Mouse (Mus musculus): ENCODE results near the gene Flt4. TPM values are rescaled to one million over a fixed set of nuclear protein-coding genes. Genes with fewer than 3 reads are reported as not detected.

Flt4 gene
- total and polyA plus RNA-seq, 3 experiments: 0.06 to 0.17 TPM; not detected in 1

DNA sequence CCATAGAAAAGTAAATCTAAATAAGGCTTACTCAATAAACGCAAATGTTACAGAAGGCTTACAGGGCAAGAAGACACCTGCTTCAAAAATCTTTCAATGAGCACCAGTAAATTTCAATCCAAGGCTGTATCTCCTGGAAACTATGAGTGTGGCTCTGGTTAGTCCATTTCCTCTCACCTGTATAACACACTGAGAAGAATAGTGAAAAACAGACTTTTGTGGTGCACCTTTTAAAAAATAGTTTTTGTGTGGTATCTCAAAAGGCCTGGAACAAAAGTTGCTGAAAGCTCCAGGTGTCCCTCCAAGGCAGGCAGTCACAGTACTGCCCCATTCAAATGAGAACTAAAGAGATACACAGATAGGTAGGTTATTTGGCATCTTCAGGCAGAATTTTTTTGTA is 90.0 kb downstream of the Flt4 start:
- Histone ChIP-seq H3K27me3 (replicated peaks) (no peaks in the 10 kb centered on the region), H3K4me3 (replicated peaks in 1 of 3; ENCODE audit: low read depth in 2 of 3, low read length in 2 of 3, poor library complexity in 1 of 3) (no peak overlapping the region), H3K36me3 (replicated peaks in 1 of 2; ENCODE audit: control insufficient read depth in 1 of 2, insufficient read depth in 1 of 2, low read length in 1 of 2) (peaks cover 23 to 72% of the 10 kb centered on the region in 2 experiments), H3K9me3 (replicated peaks; ENCODE audit: low read length) (no peaks in the 10 kb centered on the region), H3K9ac (ENCODE audit: insufficient read depth, low read depth) (no peak overlapping the region), H3K4me1 (ENCODE audit: control insufficient read depth in 1 of 2, insufficient read depth in 2 of 2) (peaks cover 15 to 88% of the 10 kb centered on the region in 2 experiments), H3K79me2 (replicated peaks; ENCODE audit: control insufficient read depth, extremely low read depth, insufficient read depth, poor library complexity, severe bottlenecking) (peaks cover 68% of the 10 kb centered on the region), H3K27ac (ENCODE audit: insufficient read depth, low read depth) (no peak overlapping the region), H3K4me2 (ENCODE audit: insufficient read depth, low read depth, poor library complexity, severe bottlenecking) (no peak overlapping the region)
- in situ Hi-C loops (cut with MboI; ENCODE audit: low pct_ligation_motif_present, low pct_unique_long_range_greater_than_20kb, low sequenced_read_pairs) (no loop called here), dilution Hi-C loops (cut with MboI; ENCODE audit: extremely low pct_ligation_motif_present, extremely low pct_unique_long_range_greater_than_20kb, low sequenced_read_pairs) (no loop called here)
- no peak for DNase-seq (ENCODE audit: extremely low read depth)
- TF ChIP-seq E2F4 (IDR thresholded peaks at IDR 0.05; ENCODE audit: insufficient replicate concordance, low read depth, low read length) (no peak), USF1 (IDR thresholded peaks at IDR 0.05; ENCODE audit: low read depth, low read length) (no peak), ZC3H11A (IDR thresholded peaks at IDR 0.05; ENCODE audit: low read depth, low read length) (no peak), ZMIZ1 (IDR thresholded peaks at IDR 0.05; ENCODE audit: low read depth, low read length) (no peak), NELFE (IDR thresholded peaks at IDR 0.05; ENCODE audit: low read depth, low read length) (no peak), TCF12 (IDR thresholded peaks at IDR 0.05; ENCODE audit: low read depth, low read length) (peak; percentile 71), HCFC1 (IDR thresholded peaks at IDR 0.05; ENCODE audit: low read depth, low read length) (no peak), MAFK (IDR thresholded peaks at IDR 0.05; ENCODE audit: insufficient replicate concordance, low read length) (no peak), PAX5 (IDR thresholded peaks at IDR 0.05; ENCODE audit: low read length) (no peak), CHD2 (IDR thresholded peaks at IDR 0.05; ENCODE audit: low read length) (no peak; the same call in 1 of the 2 replicates), UBTF (IDR thresholded peaks at IDR 0.05; ENCODE audit: low read depth, low read length) (no peak), SIN3A (IDR thresholded peaks at IDR 0.05; ENCODE audit: low read length) (peak; percentile 57; the same call in 1 of the 2 replicates), NRF1 (IDR thresholded peaks at IDR 0.05; ENCODE audit: low read depth, low read length) (no peak), MAX (IDR thresholded peaks at IDR 0.05; ENCODE audit: low read length) (no peak), JUND (conservative IDR thresholded peaks at IDR 0.05; ENCODE audit: low read depth, low read length) (peak; percentile 83), POLR2AphosphoS2 (IDR thresholded peaks at IDR 0.05; ENCODE audit: low read depth, low read length) (no peak), TBP (conservative IDR thresholded peaks at IDR 0.05; ENCODE audit: low read depth, low read length) (no peak), MXI1 (IDR thresholded peaks at IDR 0.05; ENCODE audit: low read depth, low read length) (no peak), IRF4 (IDR thresholded peaks at IDR 0.05; ENCODE audit: low read depth, low read length) (no peak), SMC3 (IDR thresholded peaks at IDR 0.05; ENCODE audit: low read depth, low read length) (no peak), ZKSCAN1 (IDR thresholded peaks at IDR 0.05; ENCODE audit: borderline replicate concordance, low read depth, low read length) (no peak), JUN (IDR thresholded peaks at IDR 0.05; ENCODE audit: insufficient read depth, low read depth, low read length) (peak; percentile 60; the same call in 1 of the 2 replicates), MAZ (IDR thresholded peaks at IDR 0.05; ENCODE audit: low read depth, low read length) (no peak), MEF2A (IDR thresholded peaks at IDR 0.05; ENCODE audit: borderline replicate concordance, low read depth, low read length) (no peak), EP300 (IDR thresholded peaks at IDR 0.05; ENCODE audit: low read length) (peak; percentile 87), ETS1 (conservative IDR thresholded peaks at IDR 0.05; ENCODE audit: low read depth, low read length) (peak; percentile 37; the same call in 1 of the 2 replicates)
